Mouse (Mus musculus): ENCODE measurements around the gene Nr2e3.
"Not testable (repeated sequence)": the region's sequence is repeated elsewhere in the genome, so short reads cannot be mapped to it uniquely, and the experiment has no call there.

The Nr2e3 gene

GRCm38 (mm10) chr9:59949511-59949910 lies 10.9 kb downstream of the Nr2e3 start:
- DNase-seq = no peak

- no peak for DNase-seq
Measured at GRCm38 (mm10) chr9:59948691-59949250, 11.7 kb downstream of the Nr2e3 start.

GRCm38 (mm10) chr9:59948226-59948625 lies 12.2 kb downstream of the Nr2e3 start:
- DNase-seq = no peak

- no peak for DNase-seq
Measured at GRCm38 (mm10) chr9:59947271-59947670, 13.2 kb downstream of the Nr2e3 start.

GRCm38 (mm10) chr9:59945241-59945640 lies 15.2 kb downstream of the Nr2e3 start:
- DNase-seq = no peak

GRCm38 (mm10) chr9:59943826-59944225 lies 16.6 kb downstream of the Nr2e3 start:
- no peak for DNase-seq

- no peak for DNase-seq
Measured at GRCm38 (mm10) chr9:59942501-59943085, 17.9 kb downstream of the Nr2e3 start.

GRCm38 (mm10) chr9:59941885-59942350 lies 18.5 kb downstream of the Nr2e3 start:
- DNase-seq = peak; percentile 28 to 44

- DNase-seq = no peak
Measured at GRCm38 (mm10) chr9:59940913-59941884, 19.3 kb downstream of the Nr2e3 start.

- DNase-seq = no peak
Measured at GRCm38 (mm10) chr9:59939691-59940090, 20.8 kb downstream of the Nr2e3 start.

GRCm38 (mm10) chr9:59938529-59938928 lies 21.9 kb downstream of the Nr2e3 start:
- DNase-seq = no peak

- DNase-seq = not testable (repeated sequence)
Measured at GRCm38 (mm10) chr9:59935866-59936265, 24.6 kb downstream of the Nr2e3 start.

GRCm38 (mm10) chr9:59930248-59930647 lies 30.2 kb downstream of the Nr2e3 start:
- DNase-seq = no peak

- no peak for DNase-seq
Measured at GRCm38 (mm10) chr9:59914761-59915160, 45.7 kb downstream of the Nr2e3 start.

- no peak for DNase-seq
Measured at GRCm38 (mm10) chr9:59903382-59903781, 57.1 kb downstream of the Nr2e3 start.
